Mouse (Mus musculus): ENCODE measurements around the gene Tmem106a. TPM values are rescaled to one million over a fixed set of nuclear protein-coding genes. Genes with fewer than 3 reads are reported as not detected.

Gene Tmem106a
- total and polyA plus RNA-seq, 2 experiments from 2014 or later: 3.4 to 3.5 TPM

Other genes with a start within 250 kb of the Tmem106a start
- not detected in 2 replicates for gene G6pc, start 214.7 kb upstream of the Tmem106a start, total RNA-seq (2014; rRNA removed)
- gene G6pc, start 214.7 kb upstream of the Tmem106a start, polyA plus RNA-seq (2015; fragmentation: Nextera tagmentation; extraction: Ambion mirVana): not detected in 2 replicates
- gene Aarsd1, start 164.6 kb upstream of the Tmem106a start, total RNA-seq (2014; rRNA removed): 87.8 and 89.8 TPM in 2 replicates
- 90.9 and 101 TPM in 2 replicates for gene Aarsd1, start 164.6 kb upstream of the Tmem106a start, polyA plus RNA-seq (2015; fragmentation: Nextera tagmentation; extraction: Ambion mirVana)
- 1.0 and 5.7 TPM in 2 replicates for gene Gm27029, start 157.4 kb upstream of the Tmem106a start, total RNA-seq (2014; rRNA removed)
- 5.1 and 6.2 TPM in 2 replicates for gene Gm27029, start 157.4 kb upstream of the Tmem106a start, polyA plus RNA-seq (2015; fragmentation: Nextera tagmentation; extraction: Ambion mirVana)
- 10.9 and 12.6 TPM in 2 replicates for gene Rundc1, start 157.2 kb upstream of the Tmem106a start, total RNA-seq (2014; rRNA removed)
- 18.9 and 24.4 TPM in 2 replicates for gene Rundc1, start 157.2 kb upstream of the Tmem106a start, polyA plus RNA-seq (2015; fragmentation: Nextera tagmentation; extraction: Ambion mirVana)
- 0.62 and 1.8 TPM in 2 replicates for gene Ptges3l, start 156.9 kb upstream of the Tmem106a start, total RNA-seq (2014; rRNA removed)
- gene Ptges3l, start 156.9 kb upstream of the Tmem106a start, polyA plus RNA-seq (2015; fragmentation: Nextera tagmentation; extraction: Ambion mirVana): 1.2 and 2.4 TPM in 2 replicates
- gene Rpl27, start 139.9 kb upstream of the Tmem106a start, total RNA-seq (2014; rRNA removed): 785 and 1,503 TPM in 2 replicates
- gene Rpl27, start 139.9 kb upstream of the Tmem106a start, polyA plus RNA-seq (2015; fragmentation: Nextera tagmentation; extraction: Ambion mirVana): 274 and 348 TPM in 2 replicates
- 3.2 and 5.2 TPM in 2 replicates for gene Ifi35, start 133.8 kb upstream of the Tmem106a start, total RNA-seq (2014; rRNA removed)
- gene Ifi35, start 133.8 kb upstream of the Tmem106a start, polyA plus RNA-seq (2015; fragmentation: Nextera tagmentation; extraction: Ambion mirVana): 3.8 and 5.1 TPM in 2 replicates
- gene Rnd2, start 117.2 kb upstream of the Tmem106a start, total RNA-seq (2014; rRNA removed): 61.9 and 71.4 TPM in 2 replicates
- 88.1 and 96.6 TPM in 2 replicates for gene Rnd2, start 117.2 kb upstream of the Tmem106a start, polyA plus RNA-seq (2015; fragmentation: Nextera tagmentation; extraction: Ambion mirVana)
- gene Vat1, start 116.0 kb upstream of the Tmem106a start, total RNA-seq (2014; rRNA removed): 131 and 174 TPM in 2 replicates
- gene Vat1, start 116.0 kb upstream of the Tmem106a start, polyA plus RNA-seq (2015; fragmentation: Nextera tagmentation; extraction: Ambion mirVana): 73.3 and 92.7 TPM in 2 replicates
- gene Brca1, start 30.3 kb upstream of the Tmem106a start, total RNA-seq (2014; rRNA removed): 3.3 and 4.2 TPM in 2 replicates
- gene Brca1, start 30.3 kb upstream of the Tmem106a start, polyA plus RNA-seq (2015; fragmentation: Nextera tagmentation; extraction: Ambion mirVana): 1.3 and 1.7 TPM in 2 replicates
- gene Nbr1, start 30.1 kb upstream of the Tmem106a start, total RNA-seq (2014; rRNA removed): 121 and 141 TPM in 2 replicates
- 54.9 and 64.7 TPM in 2 replicates for gene Nbr1, start 30.1 kb upstream of the Tmem106a start, polyA plus RNA-seq (2015; fragmentation: Nextera tagmentation; extraction: Ambion mirVana)
- not detected in 2 replicates for gene Gm11634, start 17.0 kb downstream of the Tmem106a start, total RNA-seq (2014; rRNA removed)
- not detected in 2 replicates for gene Gm11634, start 17.0 kb downstream of the Tmem106a start, polyA plus RNA-seq (2015; fragmentation: Nextera tagmentation; extraction: Ambion mirVana)
- gene Rdm1, start 45.0 kb downstream of the Tmem106a start, total RNA-seq (2014; rRNA removed): 4.4 and 5.2 TPM in 2 replicates
- 8.6 and 9.0 TPM in 2 replicates for gene Rdm1, start 45.0 kb downstream of the Tmem106a start, polyA plus RNA-seq (2015; fragmentation: Nextera tagmentation; extraction: Ambion mirVana)
- gene Arl4d, start 83.3 kb downstream of the Tmem106a start, total RNA-seq (2014; rRNA removed): 22.5 and 28.3 TPM in 2 replicates
- gene Arl4d, start 83.3 kb downstream of the Tmem106a start, polyA plus RNA-seq (2015; fragmentation: Nextera tagmentation; extraction: Ambion mirVana): 13.4 and 15.7 TPM in 2 replicates
- 26.5 and 33.3 TPM in 2 replicates for gene Dhx8, start 150.7 kb downstream of the Tmem106a start, total RNA-seq (2014; rRNA removed)
- 18.8 and 25.0 TPM in 2 replicates for gene Dhx8, start 150.7 kb downstream of the Tmem106a start, polyA plus RNA-seq (2015; fragmentation: Nextera tagmentation; extraction: Ambion mirVana)
- gene Etv4, start 203.1 kb downstream of the Tmem106a start, total RNA-seq (2014; rRNA removed): 24.2 and 25.1 TPM in 2 replicates
- 15.9 and 16.8 TPM in 2 replicates for gene Etv4, start 203.1 kb downstream of the Tmem106a start, polyA plus RNA-seq (2015; fragmentation: Nextera tagmentation; extraction: Ambion mirVana)

All from forebrain, postnatal 0 days (tissue).